Mouse (Mus musculus): ENCODE measurements around the gene Gnb4. TPM values are rescaled to one million over a fixed set of nuclear protein-coding genes. Genes with fewer than 3 reads are reported as not detected.

The Gnb4 gene
- total and polyA plus RNA-seq, 2 experiments: 1.9 to 2.3 TPM

DNA sequence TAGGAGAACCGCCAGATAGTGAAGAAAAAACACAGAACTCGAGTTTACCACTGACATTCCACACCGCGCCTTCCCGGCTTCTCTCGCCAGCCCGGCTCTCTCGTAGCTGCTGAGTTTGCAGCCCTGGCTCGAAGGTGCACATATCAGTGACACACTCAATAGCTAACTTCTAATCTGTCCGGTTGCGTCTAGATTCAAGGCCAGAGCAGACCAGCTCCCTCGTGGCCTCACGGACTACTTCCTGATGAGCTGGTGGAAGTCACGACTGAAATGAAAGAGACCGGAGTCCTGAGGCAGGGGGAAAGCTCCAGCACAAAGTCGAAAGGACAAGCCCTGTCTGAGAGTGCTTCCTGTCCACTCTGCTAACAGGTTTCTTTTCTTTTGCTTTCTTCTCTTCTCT lies 42.4 kb upstream of the Gnb4 start:
- no peak for DNase-seq (ENCODE audit: extremely low read depth, low read depth, low spot score)
- peaks cover 2% of the 10 kb centered on the region; the same call in 1 of the 2 replicates for H3K4me1 ChIP-seq (ENCODE audit: control insufficient read depth, insufficient read depth, low read length)
- H3K27me3 ChIP-seq (ENCODE audit: control insufficient read depth, insufficient read depth, low read length): no peaks in the 10 kb centered on the region
- H3K79me2 ChIP-seq (ENCODE audit: control insufficient read depth, insufficient read depth, low read length): no peaks in the 10 kb centered on the region
- no peaks in the 10 kb centered on the region for H3K36me3 ChIP-seq (ENCODE audit: control insufficient read depth, insufficient read depth, low read length)
- peak overlapping the region; percentile 9; the same call in 1 of the 2 replicates for H3K4me3 ChIP-seq (ENCODE audit: insufficient read depth, low read depth, low read length)
- no peak overlapping the region for H3K9ac ChIP-seq (ENCODE audit: low read depth, low read length)
- no peak overlapping the region for H3K27ac ChIP-seq (replicated peaks; ENCODE audit: insufficient read depth, low read depth, low read length)
- WGBS: 33% methylated on average over 16 of the region's 16 CpGs
- TF ChIP-seq POLR2A (IDR thresholded peaks at IDR 0.05; ENCODE audit: extremely low read depth, insufficient read depth, low read length) (no peak), CTCF (IDR thresholded peaks at IDR 0.05; ENCODE audit: low read depth, low read length) (no peak)

DNA sequence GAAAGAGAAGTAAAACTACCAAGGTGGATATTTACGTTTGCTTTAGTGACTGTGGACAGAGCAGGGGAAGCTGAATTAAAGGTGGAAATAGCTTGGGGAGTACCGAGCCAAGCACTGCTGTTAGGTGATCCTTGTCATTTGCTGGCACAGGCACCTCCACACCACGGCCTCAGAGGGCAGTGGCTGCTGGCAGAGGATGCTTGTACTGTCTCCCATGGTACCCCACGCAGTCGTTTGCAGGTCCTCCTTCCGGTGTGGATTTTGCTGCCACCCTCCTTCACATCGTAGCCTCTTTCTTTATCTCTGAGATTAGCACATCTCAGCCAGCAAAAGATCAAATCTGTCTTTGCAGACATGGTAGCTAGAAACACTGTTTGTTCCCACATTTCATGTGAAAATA lies 42.0 kb upstream of the Gnb4 start:
- no peaks in the 10 kb centered on the region for H3K27me3 ChIP-seq (ENCODE audit: control insufficient read depth, insufficient read depth, low read length)
- H3K9ac ChIP-seq (ENCODE audit: low read depth, low read length): no peak overlapping the region
- no peak overlapping the region for H3K27ac ChIP-seq (replicated peaks; ENCODE audit: insufficient read depth, low read depth, low read length)
- TF ChIP-seq POLR2A (IDR thresholded peaks at IDR 0.05; ENCODE audit: extremely low read depth, insufficient read depth, low read length) (no peak), CTCF (IDR thresholded peaks at IDR 0.05; ENCODE audit: low read depth, low read length) (no peak)
- no peak for DNase-seq (ENCODE audit: extremely low read depth, low read depth, low spot score)
- no peaks in the 10 kb centered on the region for H3K79me2 ChIP-seq (ENCODE audit: control insufficient read depth, insufficient read depth, low read length)
- 38% methylated on average over 7 of the region's 7 CpGs for WGBS
- H3K4me3 ChIP-seq (ENCODE audit: insufficient read depth, low read depth, low read length): peak overlapping the region; percentile 9; the same call in 1 of the 2 replicates
- no peaks in the 10 kb centered on the region for H3K36me3 ChIP-seq (ENCODE audit: control insufficient read depth, insufficient read depth, low read length)
- peaks cover 2% of the 10 kb centered on the region; the same call in 1 of the 2 replicates for H3K4me1 ChIP-seq (ENCODE audit: control insufficient read depth, insufficient read depth, low read length)

DNA sequence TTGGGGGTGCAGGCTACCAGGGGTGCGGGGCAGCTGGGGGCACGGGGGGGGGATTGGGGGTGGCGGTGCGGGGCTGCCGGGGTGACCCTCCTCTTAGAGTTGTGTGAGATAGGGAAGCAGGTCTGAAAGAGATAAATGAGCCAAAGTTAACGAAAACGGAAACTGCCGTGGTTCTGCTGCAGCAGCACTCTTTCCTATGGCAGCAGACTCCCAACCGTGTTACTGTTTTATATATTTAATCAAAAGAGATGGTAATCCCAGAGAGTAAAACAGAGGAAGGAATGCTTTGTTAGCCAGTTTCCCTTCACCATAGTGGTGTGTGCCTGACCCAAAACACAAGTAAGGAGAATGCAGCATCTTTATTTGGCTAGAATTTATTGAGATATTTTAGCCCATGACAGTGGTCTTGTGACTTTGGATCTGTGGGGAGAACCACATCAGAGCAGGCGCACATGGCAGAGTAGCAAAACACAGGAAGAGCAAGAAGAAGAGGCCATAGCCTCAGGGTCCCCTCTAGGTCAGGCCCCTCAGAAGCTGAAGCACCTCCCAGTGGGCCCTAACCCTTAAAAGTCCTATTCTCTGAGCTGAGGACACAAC lies 40.1 kb upstream of the Gnb4 start:
- Histone ChIP-seq H3K9ac (ENCODE audit: low read depth, low read length) (no peak overlapping the region), H3K79me2 (ENCODE audit: control insufficient read depth, insufficient read depth, low read length) (no peaks in the 10 kb centered on the region), H3K36me3 (ENCODE audit: control insufficient read depth, insufficient read depth, low read length) (no peaks in the 10 kb centered on the region), H3K27me3 (ENCODE audit: control insufficient read depth, insufficient read depth, low read length) (no peaks in the 10 kb centered on the region), H3K27ac (replicated peaks; ENCODE audit: insufficient read depth, low read depth, low read length) (no peak overlapping the region), H3K4me3 (ENCODE audit: insufficient read depth, low read depth, low read length) (no peak overlapping the region), H3K4me1 (ENCODE audit: control insufficient read depth, insufficient read depth, low read length) (peaks cover 2% of the 10 kb centered on the region; the same call in 1 of the 2 replicates)
- no peak for DNase-seq (ENCODE audit: extremely low read depth, low read depth, low spot score)
- TF ChIP-seq CTCF (IDR thresholded peaks at IDR 0.05; ENCODE audit: low read depth, low read length) (no peak), POLR2A (IDR thresholded peaks at IDR 0.05; ENCODE audit: extremely low read depth, insufficient read depth, low read length) (no peak)
- 70% methylated on average over 10 of the region's 10 CpGs for WGBS

DNA sequence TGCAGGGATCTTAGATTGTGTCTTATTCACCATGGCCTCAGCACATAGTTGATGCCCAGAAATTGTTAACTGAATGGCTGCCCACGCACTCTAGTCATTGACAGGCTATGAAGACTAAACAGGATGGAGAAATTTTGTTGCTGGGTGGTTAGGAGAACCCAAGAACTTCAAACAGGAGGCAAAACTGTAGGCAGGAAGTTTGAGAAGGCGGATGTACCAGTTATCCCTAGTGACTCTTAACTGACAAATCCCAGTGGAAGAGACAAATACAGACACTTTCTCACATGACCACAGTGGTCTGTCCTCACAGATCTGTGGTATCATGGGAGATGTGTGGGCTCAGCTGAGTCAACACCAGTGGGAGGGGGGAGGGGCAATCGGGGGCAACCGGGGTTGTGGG lies 39.6 kb upstream of the Gnb4 start:
- 60% methylated on average over 4 of the region's 4 CpGs for WGBS
- TF ChIP-seq POLR2A (IDR thresholded peaks at IDR 0.05; ENCODE audit: extremely low read depth, insufficient read depth, low read length) (no peak), CTCF (IDR thresholded peaks at IDR 0.05; ENCODE audit: low read depth, low read length) (no peak)
- no peak for DNase-seq (ENCODE audit: extremely low read depth, low read depth, low spot score)
- Histone ChIP-seq H3K4me3 (ENCODE audit: insufficient read depth, low read depth, low read length) (no peak overlapping the region), H3K79me2 (ENCODE audit: control insufficient read depth, insufficient read depth, low read length) (no peaks in the 10 kb centered on the region), H3K9ac (ENCODE audit: low read depth, low read length) (no peak overlapping the region), H3K27me3 (ENCODE audit: control insufficient read depth, insufficient read depth, low read length) (no peaks in the 10 kb centered on the region), H3K36me3 (ENCODE audit: control insufficient read depth, insufficient read depth, low read length) (no peaks in the 10 kb centered on the region), H3K27ac (replicated peaks; ENCODE audit: insufficient read depth, low read depth, low read length) (no peak overlapping the region), H3K4me1 (ENCODE audit: control insufficient read depth, insufficient read depth, low read length) (peaks cover 2% of the 10 kb centered on the region; the same call in 1 of the 2 replicates)

DNA sequence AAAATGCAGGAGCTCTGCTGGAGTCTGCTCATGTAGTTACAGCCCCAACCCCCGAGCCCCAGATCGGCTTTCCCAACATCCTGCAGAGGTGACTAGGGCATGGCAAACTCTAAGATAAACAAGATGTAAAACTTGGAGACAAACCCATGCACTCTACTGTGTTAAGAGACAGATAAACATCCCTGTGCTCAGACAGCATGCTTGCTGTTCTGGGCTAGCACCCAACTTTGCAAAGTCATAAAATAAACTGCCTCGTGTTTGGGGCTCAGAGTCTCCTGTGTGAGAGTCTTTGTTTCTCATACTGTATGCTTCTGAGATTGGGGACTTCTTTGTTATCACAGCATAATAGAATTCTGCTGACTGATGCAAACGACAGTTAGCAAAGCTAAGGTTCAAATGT lies 36.4 kb upstream of the Gnb4 start:
- no peak overlapping the region for H3K27ac ChIP-seq (replicated peaks; ENCODE audit: insufficient read depth, low read depth, low read length)
- 57% methylated on average over 4 of the region's 4 CpGs for WGBS
- H3K9ac ChIP-seq (ENCODE audit: low read depth, low read length): no peak overlapping the region
- no peak for TF ChIP-seq POLR2A (IDR thresholded peaks at IDR 0.05; ENCODE audit: extremely low read depth, insufficient read depth, low read length)
- no peak for TF ChIP-seq CTCF (IDR thresholded peaks at IDR 0.05; ENCODE audit: low read depth, low read length)
- no peaks in the 10 kb centered on the region for H3K36me3 ChIP-seq (ENCODE audit: control insufficient read depth, insufficient read depth, low read length)
- no peaks in the 10 kb centered on the region for H3K4me1 ChIP-seq (ENCODE audit: control insufficient read depth, insufficient read depth, low read length)
- no peaks in the 10 kb centered on the region for H3K27me3 ChIP-seq (ENCODE audit: control insufficient read depth, insufficient read depth, low read length)
- DNase-seq (ENCODE audit: extremely low read depth, low read depth, low spot score): no peak
- no peaks in the 10 kb centered on the region for H3K79me2 ChIP-seq (ENCODE audit: control insufficient read depth, insufficient read depth, low read length)
- H3K4me3 ChIP-seq (ENCODE audit: insufficient read depth, low read depth, low read length): no peak overlapping the region

DNA sequence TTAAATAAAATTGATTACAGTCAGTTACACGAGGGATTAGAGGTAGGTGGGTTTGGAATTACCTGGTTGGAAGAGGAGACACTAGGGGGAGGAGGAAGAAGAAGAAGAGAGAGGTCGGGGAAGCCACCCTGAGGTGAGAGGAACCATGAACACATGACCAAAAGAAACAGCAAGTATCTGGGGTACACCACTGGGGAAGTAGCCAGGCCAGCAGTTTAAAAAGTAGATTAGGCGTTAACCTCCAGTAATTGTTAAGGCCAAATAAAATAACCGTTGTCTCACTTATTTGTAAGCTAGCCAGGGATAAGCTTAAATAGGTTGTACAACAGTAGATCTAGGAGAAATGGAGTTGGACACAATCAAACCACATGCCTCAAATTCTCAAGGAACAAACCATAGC lies 32.9 kb upstream of the Gnb4 start:
- no peaks in the 10 kb centered on the region for H3K79me2 ChIP-seq (ENCODE audit: control insufficient read depth, insufficient read depth, low read length)
- no peak for DNase-seq (ENCODE audit: extremely low read depth, low read depth, low spot score)
- H3K4me1 ChIP-seq (ENCODE audit: control insufficient read depth, insufficient read depth, low read length): no peaks in the 10 kb centered on the region
- H3K36me3 ChIP-seq (ENCODE audit: control insufficient read depth, insufficient read depth, low read length): no peaks in the 10 kb centered on the region
- 65% methylated on average over 4 of the region's 4 CpGs for WGBS
- no peak overlapping the region for H3K9ac ChIP-seq (ENCODE audit: low read depth, low read length)
- H3K27me3 ChIP-seq (ENCODE audit: control insufficient read depth, insufficient read depth, low read length): no peaks in the 10 kb centered on the region
- no peak for TF ChIP-seq CTCF (IDR thresholded peaks at IDR 0.05; ENCODE audit: low read depth, low read length)
- no peak for TF ChIP-seq POLR2A (IDR thresholded peaks at IDR 0.05; ENCODE audit: extremely low read depth, insufficient read depth, low read length)
- no peak overlapping the region for H3K27ac ChIP-seq (replicated peaks; ENCODE audit: insufficient read depth, low read depth, low read length)
- no peak overlapping the region for H3K4me3 ChIP-seq (ENCODE audit: insufficient read depth, low read depth, low read length)

All from liver, adult 2 months (tissue).